Mouse (Mus musculus) cortical plate, adult 2 months (tissue): ENCODE measurements around the gene Zeb2.

Source experiments
- CTCF ChIP-seq: fragments of 200-500 bp; IDR thresholded peaks from 2 replicates; pipeline ENCODE4 v1.5.1; 2011; ENCODE audit warnings: mild to moderate bottlenecking, control low read depth, low read length; ENCODE audit not compliant: insufficient read depth; ENCODE audit errors: extremely low read depth
- POLR2A ChIP-seq: fragments of 200-500 bp; IDR thresholded peaks from 2 replicates; pipeline ENCODE4 v1.6.1; 2011; ENCODE audit warnings: mild to moderate bottlenecking, low read length, control low read depth; ENCODE audit not compliant: insufficient read depth; ENCODE audit errors: extremely low read depth

DNA sequence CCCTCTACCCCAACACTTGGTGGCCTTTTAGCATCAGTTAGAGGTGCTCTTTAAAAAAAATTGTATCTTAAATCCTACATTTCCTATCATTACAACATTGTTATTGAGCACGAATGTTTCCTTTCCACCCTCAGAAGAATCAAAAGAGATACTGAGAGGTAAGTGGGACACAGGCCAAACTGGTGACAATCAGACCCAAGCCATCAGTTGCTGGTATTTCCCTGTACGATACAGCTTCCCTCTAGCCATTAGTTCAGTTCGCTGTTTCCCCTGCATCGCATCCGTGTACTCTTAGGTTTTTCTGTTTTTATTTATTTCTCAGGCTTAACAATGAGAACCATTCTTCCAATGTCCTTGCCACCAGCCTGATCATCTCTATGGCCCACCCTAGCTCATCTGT is 41.6 kb upstream of the Zeb2 start:
- no peak for TF ChIP-seq CTCF
- TF ChIP-seq POLR2A = no peak
